Mouse (Mus musculus): ENCODE results near the gene Ube2g2. TPM values are rescaled to one million over a fixed set of nuclear protein-coding genes. Genes with fewer than 3 reads are reported as not detected.

Gene Ube2g2
- polyA plus RNA-seq, 1 experiment from 2014 or later, result 78.1 TPM

- 88% methylated on average over 6 of the region's 6 CpGs for WGBS
- no peak overlapping the region for H3K4me3 ChIP-seq (ENCODE audit: low read depth, low read length)
- no peak for ATAC-seq (replicated peaks; ENCODE audit: low FRiP score)
- H3K4me2 ChIP-seq (ENCODE audit: low read depth, low read length, severe bottlenecking), result no peak overlapping the region
- no peaks in the 10 kb centered on the region for H3K27me3 ChIP-seq (ENCODE audit: control insufficient read depth, insufficient read depth, low read length)
- no peaks in the 10 kb centered on the region for H3K9me3 ChIP-seq (ENCODE audit: control insufficient read depth, low read length)
- H3K36me3 ChIP-seq (ENCODE audit: control insufficient read depth, insufficient read depth, low read length), result peaks cover 4% of the 10 kb centered on the region
- no peak for DNase-seq (ENCODE audit: low spot score)
- H3K9ac ChIP-seq (ENCODE audit: low read length), result no peak overlapping the region
- no peak overlapping the region for H3K27ac ChIP-seq (ENCODE audit: low read depth, low read length)
- H3K4me1 ChIP-seq (replicated peaks; ENCODE audit: control insufficient read depth, insufficient read depth, low read length), result no peaks in the 10 kb centered on the region
Observed at GRCm38 (mm10) chr10:77638956-77639355, 16.9 kb downstream of the Ube2g2 start.

- Histone ChIP-seq H3K4me2 (ENCODE audit: low read depth, low read length, severe bottlenecking) (no peak overlapping the region), H3K9me3 (ENCODE audit: control insufficient read depth, low read length) (no peaks in the 10 kb centered on the region), H3K36me3 (ENCODE audit: control insufficient read depth, insufficient read depth, low read length) (peaks cover 13% of the 10 kb centered on the region), H3K27ac (ENCODE audit: low read depth, low read length) (no peak overlapping the region), H3K27me3 (ENCODE audit: control insufficient read depth, insufficient read depth, low read length) (no peaks in the 10 kb centered on the region), H3K9ac (ENCODE audit: low read length) (no peak overlapping the region), H3K4me3 (ENCODE audit: low read depth, low read length) (no peak overlapping the region), H3K4me1 (replicated peaks; ENCODE audit: control insufficient read depth, insufficient read depth, low read length) (no peaks in the 10 kb centered on the region)
- no peak for DNase-seq (ENCODE audit: low spot score)
- ATAC-seq (replicated peaks; ENCODE audit: low FRiP score), result no peak
- WGBS, result 93% methylated on average over 7 of the region's 7 CpGs
Observed at GRCm38 (mm10) chr10:77643160-77643559, 21.1 kb downstream of the Ube2g2 start.

GRCm38 (mm10) chr10:77645571-77645970, 23.5 kb downstream of the Ube2g2 start:
- ATAC-seq (replicated peaks; ENCODE audit: low FRiP score) (no peak), DNase-seq (ENCODE audit: low spot score) (no peak)
- H3K4me3 ChIP-seq (ENCODE audit: low read depth, low read length), result no peak overlapping the region
- H3K27ac ChIP-seq (ENCODE audit: low read depth, low read length), result no peak overlapping the region
- no peak overlapping the region for H3K4me2 ChIP-seq (ENCODE audit: low read depth, low read length, severe bottlenecking)
- peaks cover 13% of the 10 kb centered on the region for H3K36me3 ChIP-seq (ENCODE audit: control insufficient read depth, insufficient read depth, low read length)
- no peaks in the 10 kb centered on the region for H3K4me1 ChIP-seq (replicated peaks; ENCODE audit: control insufficient read depth, insufficient read depth, low read length)
- H3K27me3 ChIP-seq (ENCODE audit: control insufficient read depth, insufficient read depth, low read length), result no peaks in the 10 kb centered on the region
- H3K9me3 ChIP-seq (ENCODE audit: control insufficient read depth, low read length), result no peaks in the 10 kb centered on the region
- H3K9ac ChIP-seq (ENCODE audit: low read length), result no peak overlapping the region
- 91% methylated on average over 5 of the region's 5 CpGs for WGBS

GRCm38 (mm10) chr10:77647461-77647860, 25.4 kb downstream of the Ube2g2 start:
- Histone ChIP-seq H3K9me3 (ENCODE audit: control insufficient read depth, low read length) (no peaks in the 10 kb centered on the region), H3K27me3 (ENCODE audit: control insufficient read depth, insufficient read depth, low read length) (no peaks in the 10 kb centered on the region), H3K4me3 (ENCODE audit: low read depth, low read length) (no peak overlapping the region), H3K27ac (ENCODE audit: low read depth, low read length) (no peak overlapping the region), H3K9ac (ENCODE audit: low read length) (no peak overlapping the region), H3K36me3 (ENCODE audit: control insufficient read depth, insufficient read depth, low read length) (peaks cover 13% of the 10 kb centered on the region), H3K4me2 (ENCODE audit: low read depth, low read length, severe bottlenecking) (no peak overlapping the region), H3K4me1 (replicated peaks; ENCODE audit: control insufficient read depth, insufficient read depth, low read length) (no peaks in the 10 kb centered on the region)
- DNase-seq (ENCODE audit: low spot score), result no peak
- ATAC-seq (replicated peaks; ENCODE audit: low FRiP score), result no peak
- 67% methylated on average over 1 of the region's 1 CpGs for WGBS

- Histone ChIP-seq H3K4me3 (ENCODE audit: low read depth, low read length) (no peak overlapping the region), H3K4me1 (replicated peaks; ENCODE audit: control insufficient read depth, insufficient read depth, low read length) (no peaks in the 10 kb centered on the region), H3K4me2 (ENCODE audit: low read depth, low read length, severe bottlenecking) (no peak overlapping the region), H3K9ac (ENCODE audit: low read length) (no peak overlapping the region), H3K27me3 (ENCODE audit: control insufficient read depth, insufficient read depth, low read length) (no peaks in the 10 kb centered on the region), H3K36me3 (ENCODE audit: control insufficient read depth, insufficient read depth, low read length) (peaks cover 13% of the 10 kb centered on the region), H3K9me3 (ENCODE audit: control insufficient read depth, low read length) (no peaks in the 10 kb centered on the region), H3K27ac (ENCODE audit: low read depth, low read length) (no peak overlapping the region)
- ATAC-seq (replicated peaks; ENCODE audit: low FRiP score) (no peak), DNase-seq (ENCODE audit: low spot score) (no peak)
- 88% methylated on average over 8 of the region's 8 CpGs for WGBS
Observed at GRCm38 (mm10) chr10:77647901-77648300, 25.8 kb downstream of the Ube2g2 start.

GRCm38 (mm10) chr10:77652046-77652445, 30.0 kb downstream of the Ube2g2 start:
- ATAC-seq (replicated peaks; ENCODE audit: low FRiP score), result no peak

GRCm38 (mm10) chr10:77658286-77658994, 36.4 kb downstream of the Ube2g2 start:
- DNase-seq (ENCODE audit: low spot score) (no peak), ATAC-seq (replicated peaks; ENCODE audit: low FRiP score) (no peak)
- no peak overlapping the region for H3K4me2 ChIP-seq (ENCODE audit: low read depth, low read length, severe bottlenecking)
- H3K4me1 ChIP-seq (replicated peaks; ENCODE audit: control insufficient read depth, insufficient read depth, low read length), result no peaks in the 10 kb centered on the region
- no peaks in the 10 kb centered on the region for H3K9me3 ChIP-seq (ENCODE audit: control insufficient read depth, low read length)
- WGBS, result 82% methylated on average over 15 of the region's 15 CpGs
- H3K27ac ChIP-seq (ENCODE audit: low read depth, low read length), result no peak overlapping the region
- no peak overlapping the region for H3K4me3 ChIP-seq (ENCODE audit: low read depth, low read length)
- H3K27me3 ChIP-seq (ENCODE audit: control insufficient read depth, insufficient read depth, low read length), result no peaks in the 10 kb centered on the region
- H3K36me3 ChIP-seq (ENCODE audit: control insufficient read depth, insufficient read depth, low read length), result no peaks in the 10 kb centered on the region
- no peak overlapping the region for H3K9ac ChIP-seq (ENCODE audit: low read length)

More at GRCm38 (mm10) chr10:77652046-77652445, 30.0 kb downstream of the Ube2g2 start:
- no peak for DNase-seq (ENCODE audit: low spot score)
- 88% methylated on average over 9 of the region's 9 CpGs for WGBS
- Histone ChIP-seq H3K36me3 (ENCODE audit: control insufficient read depth, insufficient read depth, low read length) (no peaks in the 10 kb centered on the region), H3K9me3 (ENCODE audit: control insufficient read depth, low read length) (no peaks in the 10 kb centered on the region), H3K4me3 (ENCODE audit: low read depth, low read length) (no peak overlapping the region), H3K9ac (ENCODE audit: low read length) (no peak overlapping the region), H3K27me3 (ENCODE audit: control insufficient read depth, insufficient read depth, low read length) (no peaks in the 10 kb centered on the region), H3K27ac (ENCODE audit: low read depth, low read length) (no peak overlapping the region), H3K4me1 (replicated peaks; ENCODE audit: control insufficient read depth, insufficient read depth, low read length) (no peaks in the 10 kb centered on the region), H3K4me2 (ENCODE audit: low read depth, low read length, severe bottlenecking) (no peak overlapping the region)

- Histone ChIP-seq H3K9me3 (ENCODE audit: control insufficient read depth, low read length) (no peaks in the 10 kb centered on the region), H3K4me3 (ENCODE audit: low read depth, low read length) (no peak overlapping the region), H3K27me3 (ENCODE audit: control insufficient read depth, insufficient read depth, low read length) (no peaks in the 10 kb centered on the region), H3K9ac (ENCODE audit: low read length) (no peak overlapping the region), H3K27ac (ENCODE audit: low read depth, low read length) (no peak overlapping the region), H3K4me1 (replicated peaks; ENCODE audit: control insufficient read depth, insufficient read depth, low read length) (no peaks in the 10 kb centered on the region), H3K36me3 (ENCODE audit: control insufficient read depth, insufficient read depth, low read length) (no peaks in the 10 kb centered on the region), H3K4me2 (ENCODE audit: low read depth, low read length, severe bottlenecking) (no peak overlapping the region)
- 61% methylated on average over 43 of the region's 43 CpGs for WGBS
- no peak for ATAC-seq (replicated peaks; ENCODE audit: low FRiP score)
- no peak for DNase-seq (ENCODE audit: low spot score)
Observed at GRCm38 (mm10) chr10:77663949-77664665, 42.0 kb downstream of the Ube2g2 start.

- Histone ChIP-seq H3K4me3 (ENCODE audit: low read depth, low read length) (no peak overlapping the region), H3K27ac (ENCODE audit: low read depth, low read length) (no peak overlapping the region), H3K9me3 (ENCODE audit: control insufficient read depth, low read length) (no peaks in the 10 kb centered on the region), H3K4me2 (ENCODE audit: low read depth, low read length, severe bottlenecking) (no peak overlapping the region), H3K36me3 (ENCODE audit: control insufficient read depth, insufficient read depth, low read length) (no peaks in the 10 kb centered on the region), H3K4me1 (replicated peaks; ENCODE audit: control insufficient read depth, insufficient read depth, low read length) (no peaks in the 10 kb centered on the region), H3K9ac (ENCODE audit: low read length) (no peak overlapping the region), H3K27me3 (ENCODE audit: control insufficient read depth, insufficient read depth, low read length) (no peaks in the 10 kb centered on the region)
- no peak for ATAC-seq (replicated peaks; ENCODE audit: low FRiP score)
- WGBS, result 85% methylated on average over 8 of the region's 8 CpGs
- no peak for DNase-seq (ENCODE audit: low spot score)
Observed at GRCm38 (mm10) chr10:77666342-77666741, 44.3 kb downstream of the Ube2g2 start.
